Mouse (Mus musculus) liver, postnatal 0 days (tissue): ENCODE results near the gene Naa10. TPM values are rescaled to one million over a fixed set of nuclear protein-coding genes. Genes with fewer than 3 reads are reported as not detected.
A peak's percentile ranks its signal among the peaks of the same experiment; 100 is the strongest.

Experiments
- ATAC-seq: fragments of 200-750 bp; cut with Nextera tagmentation; 2 replicates; pipeline ENCODE4 v1.8.0; 2017; ENCODE audit warnings: mild to moderate bottlenecking, moderate library complexity
- DNase-seq: peaks from one replicate; pipeline ENCODE4 v3.0.0-alpha.2; 2016
- H3K27ac ChIP-seq: fragments of 300-500 bp; sonication (generic); 2 replicates; pipeline ENCODE4 v1.5.1; 2014; ENCODE audit warnings: antibody characterized with exemption, moderate library complexity, mild to moderate bottlenecking, low read depth
- H3K27me3 ChIP-seq: fragments of 300-500 bp; sonication (generic); 2 replicates; pipeline ENCODE4 v1.6.1; 2014; ENCODE audit warnings: low read length, control low read depth, mixed read lengths; ENCODE audit not compliant: insufficient read depth
- H3K36me3 ChIP-seq: fragments of 300-500 bp; sonication (generic); replicated peaks from 2 replicates; pipeline ENCODE4 v1.6.1; 2014; ENCODE audit warnings: mild to moderate bottlenecking, control low read depth, low read length, moderate library complexity, mixed read lengths; ENCODE audit not compliant: insufficient read depth
- H3K4me1 ChIP-seq: fragments of 300-500 bp; sonication (generic); 2 replicates; pipeline ENCODE4 v1.6.1; 2014; ENCODE audit warnings: antibody characterized with exemption, mild to moderate bottlenecking, control low read depth; ENCODE audit not compliant: insufficient read depth
- H3K4me2 ChIP-seq: fragments of 300-500 bp; sonication (generic); 2 replicates; pipeline ENCODE4 v1.6.1; 2014; ENCODE audit warnings: low read depth, mild to moderate bottlenecking, low read length, moderate library complexity, mixed read lengths
- H3K4me3 ChIP-seq: fragments of 300-500 bp; sonication (generic); 2 replicates; pipeline ENCODE4 v1.5.1; 2014; ENCODE audit warnings: low read depth, low read length
- H3K9ac ChIP-seq: fragments of 300-500 bp; sonication (generic); replicated peaks from 2 replicates; pipeline ENCODE4 v1.6.1; 2014; ENCODE audit warnings: mild to moderate bottlenecking, moderate library complexity
- H3K9me3 ChIP-seq: fragments of 300-500 bp; sonication (generic); 2 replicates; pipeline ENCODE4 v1.6.1; 2016; ENCODE audit warnings: mild to moderate bottlenecking, control low read depth, low read length, mixed read lengths
- CTCF ChIP-seq: sonication (generic); IDR thresholded peaks from 2 replicates; pipeline ENCODE4 v1.5.1; 2016; ENCODE audit warnings: antibody characterized with exemption, low read depth
- EP300 ChIP-seq: IDR thresholded peaks from 2 replicates; pipeline ENCODE4 v1.6.1; 2016; ENCODE audit warnings: antibody characterized with exemption, low read depth, mild to moderate bottlenecking
- WGBS: fragments of 180-500 bp; shearing (Covaris S2); extraction: QIAGEN DNeasy Blood & Tissue Kit; methylation state at CpG from one replicate; pipeline ENCODE4 v1.1.7; 2014; ENCODE audit not compliant: insufficient replicate concordance; 5-methylcytosine and 5-hydroxymethylcytosine counted together
- polyA plus RNA-seq: library from polyadenylated mRNA; unstranded; fragments of >200 nt; fragmentation: Nextera tagmentation; extraction: Ambion mirVana; gene quantifications from 2 replicates; pipeline ENCODE4 v1.2.1, GENCODE M21; 2015

The Naa10 gene
- 48.9 and 51.8 TPM in 2 replicates for polyA plus RNA-seq

DNA sequence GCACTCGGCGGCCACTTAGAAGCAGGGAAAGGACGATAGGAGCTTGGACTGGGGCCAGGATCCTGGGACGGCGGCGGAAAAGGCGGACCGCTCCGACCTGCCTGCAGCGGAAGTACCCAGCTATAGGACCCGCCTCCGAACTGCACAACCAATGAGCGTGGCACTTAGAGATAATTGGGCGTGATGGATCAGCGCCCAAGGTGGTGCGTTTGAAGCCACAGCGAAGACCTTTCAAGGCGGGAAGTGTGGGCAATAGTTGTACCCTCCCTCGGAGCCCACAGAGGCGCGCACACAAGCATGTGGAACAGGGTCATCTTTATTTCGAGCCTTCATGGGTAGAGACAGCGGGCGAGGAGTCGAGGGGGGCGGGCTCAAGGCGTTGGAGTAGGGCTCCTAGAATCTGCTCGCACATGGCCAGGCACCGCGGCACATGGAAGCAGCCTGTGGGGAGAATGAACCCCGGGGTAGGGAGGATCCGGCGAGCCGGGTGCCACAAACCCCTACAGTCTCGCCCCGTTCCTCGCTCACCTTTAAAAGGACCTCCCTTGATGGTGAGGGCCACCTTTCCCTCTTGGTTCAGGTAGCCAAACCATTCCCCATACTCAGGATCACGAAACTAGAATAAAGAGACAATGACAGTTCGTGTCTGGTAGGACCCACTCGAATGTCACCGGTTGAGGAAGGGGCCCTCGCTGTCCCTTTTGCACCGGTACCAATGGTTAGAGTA is at the start of gene Naa10, which contains the start of gene Arhgap4:
Gene Naa10, minus strand, starts transcription at position 122 of the 727 bp plus-strand sequence.
Gene Arhgap4, minus strand, starts transcription at position 48 of the 727 bp plus-strand sequence.
- H3K27ac ChIP-seq: peak within 1 kb of the TSS; percentile 79
- DNase-seq (peak; percentile 91), ATAC-seq (peak; percentile 97)
- TF ChIP-seq EP300 (0 out of 2 replicates have a peak, but pooled peaks have one; percentile 34), CTCF (no peak)
- H3K4me2 ChIP-seq: peak within 1 kb of the TSS; percentile 85
- 19% methylated on average over 43 of the region's 43 CpGs for WGBS
- H3K4me1 ChIP-seq: no peaks in the 10 kb centered on the region
- H3K36me3 ChIP-seq: 0 out of 2 replicates have a peak, but pooled peaks cover 8% of the 10 kb centered on the region
- no peaks in the 10 kb centered on the region for H3K9me3 ChIP-seq
- peak within 1 kb of the TSS; percentile 61 for H3K4me3 ChIP-seq
- H3K27me3 ChIP-seq: no peaks in the 10 kb centered on the region
- H3K9ac ChIP-seq: peak within 1 kb of the TSS; percentile 74

DNA sequence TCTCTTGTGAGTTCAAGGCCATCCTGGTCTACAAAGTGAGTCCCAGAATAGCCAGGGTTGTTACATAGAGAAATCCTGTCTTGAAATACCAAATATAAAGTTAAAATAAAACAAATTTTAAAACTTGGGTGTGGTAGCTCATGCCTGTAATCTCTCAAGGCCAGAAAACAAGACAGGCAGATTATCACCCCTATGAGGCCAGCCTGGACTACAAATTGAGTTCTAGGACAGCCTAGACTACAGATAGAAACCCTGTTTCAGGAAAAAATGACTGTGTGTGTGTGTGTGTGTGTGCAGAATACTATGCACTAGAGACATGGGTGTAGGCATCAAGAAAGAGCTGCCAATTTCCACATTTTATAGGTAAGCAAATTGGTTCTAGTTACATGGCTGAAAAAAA is 49.0 kb upstream of the Naa10 start:
- ATAC-seq (no peak), DNase-seq (no peak)
- Histone ChIP-seq H3K4me1 (peaks cover 9% of the 10 kb centered on the region), H3K9ac (no peak overlapping the region), H3K27me3 (no peaks in the 10 kb centered on the region), H3K9me3 (no peaks in the 10 kb centered on the region), H3K4me2 (peak overlapping the region; percentile 22; the same call in 1 of the 2 replicates), H3K36me3 (no peaks in the 10 kb centered on the region), H3K27ac (peak overlapping the region; percentile 99), H3K4me3 (no peak overlapping the region)
- TF ChIP-seq EP300 (peak; percentile 85), CTCF (no peak)

DNA sequence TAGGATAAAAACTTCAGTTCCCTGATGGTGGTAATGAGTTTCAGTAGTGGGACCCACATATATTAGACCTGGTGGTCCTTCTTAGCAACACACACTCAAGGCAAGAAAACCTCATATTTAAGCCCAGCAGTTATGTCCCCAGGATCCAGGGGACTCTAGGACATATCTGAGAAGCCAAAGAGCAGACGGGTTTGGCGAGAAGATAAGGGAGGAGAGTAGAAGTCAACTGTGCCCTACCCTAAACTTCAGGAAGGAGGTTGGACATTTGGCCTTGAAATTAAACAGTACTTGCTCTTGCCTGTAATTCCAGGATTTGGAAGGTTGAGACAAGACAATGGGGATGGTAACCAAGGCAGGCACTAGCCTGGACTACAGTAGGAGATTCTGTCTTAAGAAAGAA is 48.0 kb upstream of the Naa10 start:
- Histone ChIP-seq H3K9me3 (no peaks in the 10 kb centered on the region), H3K9ac (no peak overlapping the region; the same call in 1 of the 2 replicates), H3K4me2 (peak overlapping the region; percentile 35; the same call in 1 of the 2 replicates), H3K4me3 (no peak overlapping the region), H3K27ac (peak overlapping the region; percentile 99), H3K36me3 (no peaks in the 10 kb centered on the region), H3K27me3 (no peaks in the 10 kb centered on the region), H3K4me1 (peaks cover 9% of the 10 kb centered on the region)
- TF ChIP-seq CTCF (no peak), EP300 (peak; percentile 86)
- no peak for ATAC-seq
- no peak for DNase-seq
- WGBS: 63% methylated on average over 2 of the region's 2 CpGs

DNA sequence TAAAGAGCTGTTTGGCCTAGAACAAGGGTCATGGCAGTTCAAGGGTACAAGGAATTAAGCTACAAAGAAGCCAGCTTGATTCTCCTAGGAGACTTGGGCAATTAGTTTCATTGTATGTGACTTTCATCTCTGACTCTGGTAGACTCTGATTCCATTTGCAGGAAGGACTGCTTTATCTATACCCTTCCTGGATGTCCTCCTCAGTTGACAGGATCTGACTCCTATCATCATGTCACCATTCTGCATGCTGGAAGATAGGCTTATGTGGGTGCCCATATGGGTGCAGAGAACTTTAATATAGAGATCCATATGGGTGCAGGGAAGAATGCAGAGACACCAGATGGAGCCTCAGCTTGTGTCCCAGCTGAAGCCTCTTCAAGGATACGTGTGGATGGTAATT is 47.4 kb upstream of the Naa10 start:
- no peak overlapping the region for H3K4me2 ChIP-seq
- H3K27ac ChIP-seq: peak overlapping the region; percentile 99
- no peak overlapping the region; the same call in 1 of the 2 replicates for H3K9ac ChIP-seq
- H3K9me3 ChIP-seq: no peaks in the 10 kb centered on the region
- TF ChIP-seq EP300 (peak; percentile 25; the same call in 1 of the 2 replicates), CTCF (no peak)
- DNase-seq (no peak), ATAC-seq (no peak)
- peaks cover 9% of the 10 kb centered on the region for H3K4me1 ChIP-seq
- H3K4me3 ChIP-seq: no peak overlapping the region
- 59% methylated on average over 1 of the region's 1 CpGs for WGBS
- H3K36me3 ChIP-seq: no peaks in the 10 kb centered on the region
- H3K27me3 ChIP-seq: no peaks in the 10 kb centered on the region

DNA sequence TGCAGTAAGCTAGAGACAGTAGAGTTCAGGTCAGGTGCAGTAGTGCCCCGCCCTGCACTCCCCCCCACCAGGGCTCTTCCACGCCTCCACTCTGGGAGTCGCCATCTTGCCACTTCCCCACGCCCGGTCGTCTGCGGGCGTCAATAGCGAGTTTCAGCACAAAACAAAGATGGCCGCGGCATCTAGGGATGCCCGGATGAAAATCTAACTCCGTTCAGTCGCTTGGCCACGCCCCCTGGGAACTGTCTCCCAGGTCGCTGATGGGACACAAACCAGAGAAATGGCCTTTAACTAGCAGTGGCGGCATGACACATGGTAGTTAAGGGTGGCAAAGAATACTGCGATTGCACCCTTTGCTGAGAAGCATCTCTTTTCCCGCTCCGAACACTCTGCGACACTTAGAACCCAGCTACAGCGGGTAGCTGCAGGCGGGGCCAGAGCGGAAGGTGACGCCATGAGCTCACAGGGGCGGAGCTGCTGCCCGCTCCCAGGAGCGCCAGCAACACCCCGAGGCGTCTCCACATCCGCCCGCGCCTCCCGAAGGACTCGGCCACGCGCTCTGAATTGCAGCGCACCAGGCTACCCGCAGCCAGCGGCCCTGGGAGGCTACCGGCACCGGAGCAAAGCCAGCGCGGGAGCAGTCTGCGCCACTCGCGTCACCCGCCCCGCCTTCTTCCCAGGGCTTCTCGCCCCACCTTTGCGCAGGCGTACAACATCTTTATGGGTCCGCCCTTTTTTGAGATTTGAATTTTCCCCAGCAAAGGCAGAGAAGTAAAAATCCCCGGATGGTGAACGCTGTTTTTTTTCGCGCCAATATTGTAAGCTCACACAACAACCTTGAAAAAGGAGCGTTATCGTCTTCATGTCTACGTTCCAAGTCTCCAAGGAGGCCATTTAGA is 45.7 kb upstream of the Naa10 start:
- H3K27me3 ChIP-seq: no peaks in the 10 kb centered on the region
- peak overlapping the region; percentile 99 for H3K27ac ChIP-seq
- DNase-seq (peak; percentile 88), ATAC-seq (peak; percentile 81)
- 16% methylated on average over 55 of the region's 60 CpGs for WGBS
- no peak for TF ChIP-seq CTCF
- 0 out of 2 replicates have a peak, but pooled peaks have one; percentile 14 for TF ChIP-seq EP300
- peak overlapping the region; percentile 71 for H3K4me2 ChIP-seq
- peak overlapping the region; percentile 80 for H3K9ac ChIP-seq
- peak overlapping the region; percentile 80 for H3K4me3 ChIP-seq
- H3K9me3 ChIP-seq: no peaks in the 10 kb centered on the region
- 0 out of 2 replicates have a peak, but pooled peaks cover under 1% of the 10 kb centered on the region for H3K36me3 ChIP-seq
- H3K4me1 ChIP-seq: peaks cover 22% of the 10 kb centered on the region
